Mouse (Mus musculus) limb, embryonic 13.5 days (tissue): ENCODE data around the gene Hoxc12. TPM values are rescaled to one million over a fixed set of nuclear protein-coding genes. Genes with fewer than 3 reads are reported as not detected.

ENCODE experiments used
- ATAC-seq: fragments of 200-750 bp; cut with Nextera tagmentation; 2 replicates; pipeline ENCODE4 v1.8.0; 2017; ENCODE audit warnings: low read depth, moderate number of reproducible peaks, moderate TSS enrichment; ENCODE audit not compliant: low FRiP score
- H3K27ac ChIP-seq: fragments of 300-500 bp; sonication (generic); 2 replicates; pipeline ENCODE4 v1.5.1; 2015; ENCODE audit warnings: inconsistent platforms, mild to moderate bottlenecking, moderate library complexity
- H3K27me3 ChIP-seq: fragments of 300-500 bp; sonication (generic); 2 replicates; pipeline ENCODE4 v1.6.1; 2015; ENCODE audit warnings: mild to moderate bottlenecking, inconsistent platforms
- H3K36me3 ChIP-seq: fragments of 300-500 bp; sonication (generic); 2 replicates; pipeline ENCODE4 v1.6.1; 2015; ENCODE audit warnings: inconsistent platforms, mild to moderate bottlenecking, moderate library complexity
- H3K4me1 ChIP-seq: fragments of 300-500 bp; sonication (generic); 2 replicates; pipeline ENCODE4 v1.6.1; 2015; ENCODE audit warnings: inconsistent platforms
- H3K4me2 ChIP-seq: fragments of 300-500 bp; sonication (generic); replicated peaks from 2 replicates; pipeline ENCODE4 v1.6.1; 2015; ENCODE audit warnings: inconsistent platforms, mild to moderate bottlenecking, moderate library complexity
- H3K4me3 ChIP-seq: fragments of 300-500 bp; sonication (generic); 2 replicates; pipeline ENCODE4 v1.5.1; 2015; ENCODE audit warnings: moderate library complexity, mild to moderate bottlenecking, inconsistent platforms
- H3K9ac ChIP-seq: fragments of 300-500 bp; sonication (generic); 2 replicates; pipeline ENCODE4 v1.6.1; 2015; ENCODE audit warnings: mild to moderate bottlenecking, inconsistent platforms
- H3K9me3 ChIP-seq: fragments of 300-500 bp; sonication (generic); 2 replicates; pipeline ENCODE4 v1.6.1; 2016; ENCODE audit warnings: inconsistent platforms
- WGBS: fragments of 180-500 bp; shearing (Covaris S2); methylation state at CpG from one replicate; pipeline ENCODE4 v1.1.7; 2015; 5-methylcytosine and 5-hydroxymethylcytosine counted together
- polyA plus RNA-seq: library from polyadenylated mRNA; unstranded; fragments of >200 nt; fragmentation: Nextera tagmentation; extraction: Ambion mirVana; gene quantifications from 2 replicates; pipeline ENCODE4 v1.2.1, GENCODE M21; 2015

Hoxc12 gene
- polyA plus RNA-seq, 1 experiment from 2014 or later: 3.1 TPM

DNA sequence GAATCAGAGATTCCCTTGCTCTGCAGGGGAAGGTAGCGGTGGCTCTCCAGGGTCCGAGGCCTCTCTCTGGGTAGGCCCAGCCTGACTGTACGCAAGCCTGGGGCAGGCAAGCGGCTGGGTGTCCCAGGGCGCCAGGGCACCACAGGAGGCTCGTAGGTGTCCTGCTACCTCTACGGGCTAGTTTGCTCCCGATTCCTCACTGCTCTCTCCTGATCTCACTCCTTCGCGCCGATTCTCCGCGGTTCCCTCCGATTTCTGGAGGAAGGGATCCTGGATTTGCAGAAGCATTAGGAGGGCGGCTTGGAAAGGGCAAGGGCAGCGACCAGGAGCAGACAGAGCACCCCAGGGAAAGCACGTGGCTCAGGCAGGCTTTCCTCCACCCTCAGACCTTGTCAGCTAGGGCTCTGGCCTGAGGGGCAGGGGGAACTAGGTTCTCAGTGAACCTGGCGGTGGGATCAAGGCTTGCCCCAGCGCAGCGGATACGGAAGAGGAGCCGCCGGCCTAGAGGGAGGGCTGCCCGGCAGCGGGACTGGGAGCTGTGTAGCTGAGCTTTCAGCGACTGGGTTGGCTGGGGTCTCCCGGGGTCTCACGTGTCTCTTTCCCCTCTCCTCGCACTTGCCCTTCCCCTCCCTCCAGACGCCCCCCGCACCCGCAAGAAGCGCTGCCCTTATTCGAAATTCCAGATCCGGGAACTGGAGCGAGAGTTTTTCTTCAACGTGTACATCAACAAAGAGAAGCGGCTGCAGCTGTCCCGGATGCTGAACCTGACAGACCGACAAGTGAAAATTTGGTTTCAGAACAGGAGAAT lies 19.5 kb downstream of the Hoxc12 start:
- Histone ChIP-seq H3K9me3 (no peaks in the 10 kb centered on the region), H3K27me3 (peaks cover 97% of the 10 kb centered on the region), H3K4me1 (peaks cover 48% of the 10 kb centered on the region), H3K4me2 (peak overlapping the region; percentile 61), H3K4me3 (peak overlapping the region; percentile 47), H3K36me3 (no peaks in the 10 kb centered on the region), H3K9ac (peak overlapping the region; percentile 80), H3K27ac (peak overlapping the region; percentile 48; the same call in 1 of the 2 replicates)
- no peak for ATAC-seq
- WGBS: under 1% methylated on average over 37 of the region's 40 CpGs

DNA sequence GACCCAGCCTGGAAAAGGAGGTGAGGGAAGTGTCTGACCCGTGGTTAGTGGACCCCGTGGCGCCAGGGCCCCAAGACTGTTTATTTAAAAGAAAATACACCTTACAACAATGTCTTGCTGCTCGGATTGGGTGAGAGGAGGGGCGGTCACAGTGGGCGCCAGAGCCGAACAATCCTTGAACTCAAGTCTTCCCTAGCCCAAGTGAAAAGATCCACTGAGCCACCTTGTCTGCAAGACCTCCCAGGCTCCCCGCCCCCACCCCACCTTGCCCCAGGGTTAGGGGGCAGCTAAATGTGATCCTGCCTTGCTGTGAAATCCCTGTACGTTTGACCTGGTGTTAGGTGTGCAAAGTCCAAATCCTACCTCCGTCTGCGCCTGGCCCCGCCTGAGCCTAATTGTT lies 20.3 kb downstream of the Hoxc12 start:
- H3K4me3 ChIP-seq: peak overlapping the region; percentile 47
- peaks cover 47% of the 10 kb centered on the region for H3K4me1 ChIP-seq
- ATAC-seq: no peak
- no peaks in the 10 kb centered on the region for H3K36me3 ChIP-seq
- 2% methylated on average over 12 of the region's 12 CpGs for WGBS
- H3K9ac ChIP-seq: peak overlapping the region; percentile 80
- H3K27me3 ChIP-seq: peaks cover 96% of the 10 kb centered on the region
- no peaks in the 10 kb centered on the region for H3K9me3 ChIP-seq
- H3K4me2 ChIP-seq: peak overlapping the region; percentile 61
- no peak overlapping the region for H3K27ac ChIP-seq

DNA sequence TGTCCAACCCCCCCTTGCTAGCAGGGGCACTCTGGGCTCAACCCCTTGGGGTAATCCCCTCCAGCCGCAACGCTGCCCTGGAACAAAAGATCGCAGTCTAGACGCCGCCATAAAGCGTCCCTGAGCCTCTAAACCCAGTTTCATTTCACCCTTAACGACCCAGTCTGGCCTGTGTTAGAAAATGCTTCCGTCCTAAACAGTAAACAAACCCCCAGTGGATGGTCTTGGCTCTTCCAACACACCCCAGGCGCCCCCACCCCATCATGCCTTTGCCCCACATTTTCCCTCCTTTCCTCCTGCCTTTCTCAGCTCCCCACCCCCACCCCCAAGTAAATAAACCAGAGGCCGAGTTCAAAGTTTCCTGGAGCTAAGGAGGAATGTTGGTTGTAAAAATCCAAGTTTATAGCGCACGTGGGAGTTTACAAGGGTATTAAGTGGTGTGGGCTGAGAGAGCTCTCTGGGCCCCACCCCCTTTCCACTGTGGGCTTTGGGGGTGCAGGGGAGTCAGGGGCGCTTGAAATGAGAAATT lies 23.2 kb downstream of the Hoxc12 start:
- H3K9me3 ChIP-seq: no peaks in the 10 kb centered on the region
- H3K27ac ChIP-seq: peak overlapping the region; percentile 73
- under 1% methylated on average over 13 of the region's 13 CpGs for WGBS
- H3K4me3 ChIP-seq: peak overlapping the region; percentile 29
- peaks cover 38% of the 10 kb centered on the region for H3K4me1 ChIP-seq
- peak overlapping the region; percentile 54 for H3K9ac ChIP-seq
- no peaks in the 10 kb centered on the region for H3K36me3 ChIP-seq
- peaks cover 90% of the 10 kb centered on the region for H3K27me3 ChIP-seq
- ATAC-seq: peak; percentile 73
- peak overlapping the region; percentile 58 for H3K4me2 ChIP-seq

DNA sequence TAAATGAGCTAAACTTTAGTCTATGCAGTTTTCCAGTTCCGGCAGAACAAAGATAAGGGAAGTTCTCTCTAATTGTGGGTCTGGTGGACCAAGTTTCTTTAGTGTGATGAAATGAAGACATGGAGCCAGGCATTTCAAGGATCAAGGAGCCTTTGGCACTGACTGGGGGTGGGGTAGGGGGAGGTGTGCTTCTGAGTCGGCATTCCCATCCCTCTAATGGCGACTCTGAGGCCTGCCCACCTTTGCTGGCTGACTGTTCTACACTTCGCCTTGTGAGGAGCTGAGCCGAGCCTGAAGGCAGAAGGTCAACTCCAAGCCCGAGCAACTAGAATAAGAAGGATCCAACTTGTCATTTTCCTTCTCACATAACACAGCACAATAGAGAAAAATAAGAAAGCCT lies 25.2 kb downstream of the Hoxc12 start:
- Histone ChIP-seq H3K4me1 (peaks cover 30% of the 10 kb centered on the region), H3K9me3 (no peaks in the 10 kb centered on the region), H3K27ac (peak overlapping the region; percentile 44; the same call in 1 of the 2 replicates), H3K36me3 (no peaks in the 10 kb centered on the region), H3K4me3 (peak overlapping the region; percentile 12), H3K27me3 (peaks cover 90% of the 10 kb centered on the region), H3K4me2 (peak overlapping the region; percentile 47), H3K9ac (0 out of 2 replicates have a peak overlapping the region, but pooled peaks have one; percentile 13)
- ATAC-seq: no peak
- 5% methylated on average over 6 of the region's 6 CpGs for WGBS

DNA sequence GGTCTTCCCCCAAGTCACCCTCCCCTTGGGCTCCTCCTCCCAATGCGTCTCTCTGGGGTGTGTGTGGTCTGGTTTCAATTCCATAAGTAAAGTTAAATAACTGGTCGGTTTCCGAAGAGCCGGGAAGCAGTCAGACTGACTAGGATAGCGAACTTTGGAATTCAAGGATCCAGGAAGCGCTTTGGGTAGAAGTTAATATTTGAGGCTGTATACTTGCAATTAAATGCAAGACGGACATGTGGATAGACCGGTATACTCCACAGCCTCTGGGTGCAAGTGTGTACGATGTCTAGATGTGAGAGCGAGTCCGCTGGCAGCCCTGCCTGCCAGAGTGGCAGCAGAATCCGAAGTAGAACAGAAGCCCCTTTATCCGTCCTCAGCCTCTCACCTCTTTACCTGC lies 25.9 kb downstream of the Hoxc12 start:
- H3K9ac ChIP-seq: peak overlapping the region; percentile 62
- no peak for ATAC-seq
- H3K27ac ChIP-seq: peak overlapping the region; percentile 45; the same call in 1 of the 2 replicates
- H3K4me1 ChIP-seq: peaks cover 28% of the 10 kb centered on the region
- peak overlapping the region; percentile 32 for H3K4me3 ChIP-seq
- no peaks in the 10 kb centered on the region for H3K9me3 ChIP-seq
- H3K27me3 ChIP-seq: peaks cover 90% of the 10 kb centered on the region
- H3K4me2 ChIP-seq: peak overlapping the region; percentile 58
- no peaks in the 10 kb centered on the region for H3K36me3 ChIP-seq
- 2% methylated on average over 13 of the region's 13 CpGs for WGBS

DNA sequence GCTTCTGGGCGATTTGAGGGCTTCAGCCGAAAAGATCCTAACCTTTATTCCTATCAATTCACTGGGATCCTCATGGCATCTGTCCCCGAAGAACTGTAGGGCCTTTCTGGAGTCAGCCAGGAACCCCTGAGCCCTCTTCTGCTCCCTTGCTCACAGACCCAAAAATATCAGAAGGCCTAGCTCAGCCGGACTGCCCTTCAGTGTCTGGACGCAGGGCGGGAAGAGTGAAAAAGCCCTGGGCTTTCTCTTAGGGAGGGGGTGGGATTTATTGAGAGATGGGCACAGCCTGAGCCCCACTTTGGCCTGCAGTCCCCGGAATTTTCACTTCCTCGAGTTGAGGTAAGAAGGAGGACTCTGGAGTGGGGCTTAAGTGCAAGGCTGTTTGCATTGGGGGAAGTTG lies 26.7 kb downstream of the Hoxc12 start:
- Histone ChIP-seq H3K27ac (no peak overlapping the region; the same call in 1 of the 2 replicates), H3K4me3 (peak overlapping the region; percentile 32), H3K4me2 (peak overlapping the region; percentile 58), H3K36me3 (no peaks in the 10 kb centered on the region), H3K4me1 (peaks cover 24% of the 10 kb centered on the region), H3K9me3 (no peaks in the 10 kb centered on the region), H3K27me3 (peaks cover 89% of the 10 kb centered on the region), H3K9ac (peak overlapping the region; percentile 62)
- 4% methylated on average over 8 of the region's 8 CpGs for WGBS
- ATAC-seq: no peak

DNA sequence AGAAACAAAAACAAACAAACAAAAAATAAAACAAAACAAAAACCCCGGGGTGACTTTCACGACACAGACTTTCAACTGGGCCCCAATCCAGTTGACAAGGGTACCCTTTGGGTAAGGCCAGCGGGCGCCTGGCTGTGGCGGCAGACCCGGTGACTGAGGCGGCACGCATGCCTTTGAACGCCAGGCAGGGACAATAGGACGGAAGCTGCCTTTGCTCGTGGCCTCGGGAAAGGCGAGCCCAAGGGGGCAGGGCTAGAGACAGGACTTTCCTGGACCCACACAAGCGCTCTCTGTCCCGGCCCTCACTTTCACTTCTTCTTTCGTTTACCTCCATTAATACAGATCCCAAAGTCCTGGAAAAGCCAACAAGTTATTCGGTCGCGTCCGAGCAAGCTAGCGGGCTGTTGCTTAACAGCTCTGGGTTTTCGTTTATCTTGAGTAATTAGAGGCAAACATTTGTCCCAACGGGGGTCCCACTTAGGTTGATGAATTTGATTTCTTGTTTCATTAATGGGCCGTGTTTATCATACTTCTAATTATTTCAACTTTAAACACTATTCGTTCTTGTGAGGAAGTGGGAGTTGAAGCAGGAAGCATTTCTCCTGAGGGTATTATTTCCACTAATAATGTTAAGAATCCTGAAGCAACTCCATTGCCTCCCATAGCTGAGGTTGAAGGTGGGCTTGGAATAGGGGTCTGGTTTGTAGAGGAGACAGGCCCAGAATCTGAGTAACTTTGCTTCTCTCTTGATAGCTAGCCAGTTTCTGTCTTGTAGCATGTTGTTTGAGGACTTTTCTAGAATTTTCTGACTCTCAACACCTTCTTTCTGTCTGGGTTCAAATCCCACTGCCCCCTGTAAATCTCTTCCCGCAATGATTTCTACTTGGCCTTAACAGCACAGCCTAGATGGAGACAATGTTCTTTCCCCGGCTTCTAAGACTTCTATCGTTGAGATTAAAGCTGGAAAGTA lies 27.4 kb downstream of the Hoxc12 start:
- no peaks in the 10 kb centered on the region for H3K9me3 ChIP-seq
- peak overlapping the region; percentile 37 for H3K4me3 ChIP-seq
- peak overlapping the region; percentile 58 for H3K4me2 ChIP-seq
- peak overlapping the region; percentile 62 for H3K9ac ChIP-seq
- ATAC-seq: no peak
- H3K27me3 ChIP-seq: peaks cover 89% of the 10 kb centered on the region
- H3K27ac ChIP-seq: peak overlapping the region; percentile 49; the same call in 1 of the 2 replicates
- WGBS: 4% methylated on average over 28 of the region's 28 CpGs
- H3K4me1 ChIP-seq: peaks cover 23% of the 10 kb centered on the region
- H3K36me3 ChIP-seq: no peaks in the 10 kb centered on the region

DNA sequence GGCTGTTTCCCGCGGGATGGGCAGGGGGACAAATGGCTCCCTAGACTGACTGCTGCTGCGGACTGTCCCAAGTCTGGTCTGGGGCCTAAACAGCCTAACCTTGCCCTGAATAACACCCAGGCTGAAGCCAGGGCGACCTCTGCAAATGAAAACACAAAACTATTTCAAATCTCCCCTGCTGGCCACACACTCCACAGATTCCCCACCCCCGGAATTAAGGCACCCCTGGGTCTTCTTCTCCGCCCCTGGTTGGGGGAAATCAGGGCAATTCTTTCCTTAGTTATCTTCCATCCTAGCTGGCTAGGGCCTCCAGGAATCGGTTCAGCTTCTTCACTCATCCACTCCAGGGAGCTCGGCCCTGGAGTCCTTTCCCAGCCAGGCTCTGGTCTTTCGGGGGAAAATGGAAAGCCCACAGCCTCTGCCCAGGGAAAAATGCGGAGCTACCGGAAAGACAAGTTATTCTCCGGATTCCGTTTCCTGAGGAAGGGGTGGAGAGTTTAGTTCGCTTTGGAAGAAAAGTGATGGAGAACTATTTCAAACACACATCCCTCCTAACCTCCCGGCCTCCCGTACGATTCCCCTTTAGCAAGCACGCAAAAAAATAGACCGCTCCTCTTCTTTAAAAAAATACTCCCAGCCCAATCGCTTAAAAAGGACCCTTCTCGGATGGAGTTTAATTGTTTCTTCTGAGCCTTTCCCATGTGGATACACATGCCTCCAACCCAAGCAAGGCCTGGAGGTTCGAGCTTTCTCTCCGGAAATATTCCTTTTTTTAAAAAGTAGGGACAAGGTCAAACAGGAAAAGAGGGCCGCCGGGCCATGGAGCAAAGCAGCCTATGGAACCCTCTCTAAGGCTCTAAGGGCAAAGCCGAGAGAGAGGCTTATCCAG lies 28.7 kb downstream of the Hoxc12 start:
- Histone ChIP-seq H3K27ac (peak overlapping the region; percentile 75; the same call in 1 of the 2 replicates), H3K27me3 (peaks cover 91% of the 10 kb centered on the region), H3K4me1 (peaks cover 16% of the 10 kb centered on the region), H3K4me2 (peak overlapping the region; percentile 58), H3K36me3 (no peaks in the 10 kb centered on the region), H3K9ac (peak overlapping the region; percentile 62), H3K4me3 (peak overlapping the region; percentile 37), H3K9me3 (no peaks in the 10 kb centered on the region)
- 5% methylated on average over 26 of the region's 26 CpGs for WGBS
- ATAC-seq: no peak

DNA sequence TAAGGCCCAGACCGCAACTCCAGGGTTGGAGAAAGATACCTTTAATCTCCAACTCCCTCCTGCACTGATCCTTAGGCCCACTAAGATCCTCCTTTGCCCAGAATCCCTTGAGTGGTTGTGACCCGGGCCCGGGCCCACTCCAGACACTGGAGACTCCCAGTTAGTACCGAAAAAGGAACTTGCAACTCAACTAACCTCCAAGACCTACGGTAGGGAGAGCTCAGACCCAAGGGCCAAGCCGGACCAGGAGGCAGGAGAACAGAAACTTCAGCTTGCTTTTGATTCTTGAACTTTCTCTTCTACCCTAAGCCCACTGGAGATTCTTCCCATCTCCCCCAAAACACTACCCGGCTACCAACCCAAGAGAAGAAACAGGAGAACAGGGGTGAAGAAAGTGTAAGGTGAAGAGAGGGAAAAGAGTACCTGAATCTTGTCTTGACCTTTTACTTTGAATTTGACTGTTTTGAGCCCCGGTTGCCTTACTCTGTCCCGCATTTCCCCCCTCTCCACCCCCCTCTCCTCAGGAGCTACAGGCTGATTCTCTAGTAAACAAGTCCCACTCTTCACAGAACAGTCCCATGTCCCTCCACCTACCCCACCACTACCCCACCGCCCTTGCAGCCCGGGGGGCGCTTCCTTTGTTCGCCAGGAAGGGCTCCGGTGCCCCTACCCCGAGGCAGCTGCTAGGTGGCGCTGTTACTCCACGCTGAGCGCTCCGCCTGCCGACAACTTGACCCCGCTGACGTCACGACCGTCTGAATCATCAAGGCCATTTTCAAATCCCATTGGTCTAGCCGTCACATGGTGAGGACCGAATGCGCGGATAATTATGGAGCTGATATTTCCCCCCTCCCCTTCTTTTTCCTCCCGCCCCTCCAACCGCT lies 29.6 kb downstream of the Hoxc12 start:
- H3K9me3 ChIP-seq: no peaks in the 10 kb centered on the region
- 2% methylated on average over 30 of the region's 30 CpGs for WGBS
- peak overlapping the region; percentile 37 for H3K4me3 ChIP-seq
- H3K36me3 ChIP-seq: no peaks in the 10 kb centered on the region
- H3K4me1 ChIP-seq: peaks cover 12% of the 10 kb centered on the region
- peak; percentile 81 for ATAC-seq
- peak overlapping the region; percentile 75; the same call in 1 of the 2 replicates for H3K27ac ChIP-seq
- H3K9ac ChIP-seq: peak overlapping the region; percentile 62
- peak overlapping the region; percentile 58 for H3K4me2 ChIP-seq
- peaks cover 93% of the 10 kb centered on the region for H3K27me3 ChIP-seq

DNA sequence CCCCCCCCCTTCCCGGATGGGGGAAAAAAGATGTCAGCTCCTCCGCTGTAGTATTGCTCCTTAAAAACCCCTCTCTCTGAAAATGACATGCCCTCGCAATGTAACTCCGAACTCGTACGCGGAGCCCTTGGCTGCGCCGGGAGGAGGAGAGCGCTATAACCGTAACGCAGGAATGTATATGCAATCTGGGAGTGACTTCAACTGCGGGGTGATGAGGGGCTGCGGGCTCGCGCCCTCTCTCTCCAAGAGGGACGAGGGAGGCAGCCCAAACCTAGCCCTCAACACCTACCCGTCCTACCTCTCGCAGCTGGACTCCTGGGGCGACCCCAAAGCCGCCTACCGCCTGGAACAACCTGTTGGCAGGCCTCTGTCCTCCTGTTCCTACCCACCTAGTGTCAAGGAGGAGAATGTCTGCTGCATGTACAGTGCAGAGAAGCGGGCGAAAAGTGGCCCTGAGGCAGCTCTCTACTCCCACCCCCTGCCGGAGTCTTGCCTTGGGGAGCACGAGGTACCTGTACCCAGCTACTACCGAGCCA lies 30.3 kb downstream of the Hoxc12 start, which contains the start of gene Hoxc10:
Gene Hoxc10, plus strand, starts transcription at position 21 of the 536 bp plus-strand sequence.
- peak within 1 kb of the TSS; percentile 58 for H3K4me2 ChIP-seq
- no peaks in the 10 kb centered on the region for H3K36me3 ChIP-seq
- H3K9ac ChIP-seq: peak within 1 kb of the TSS; percentile 69
- H3K27ac ChIP-seq: peak within 1 kb of the TSS; percentile 75; the same call in 1 of the 2 replicates
- no peaks in the 10 kb centered on the region for H3K9me3 ChIP-seq
- peaks cover 93% of the 10 kb centered on the region for H3K27me3 ChIP-seq
- H3K4me1 ChIP-seq: peaks cover 12% of the 10 kb centered on the region
- peak within 1 kb of the TSS; percentile 37 for H3K4me3 ChIP-seq
- WGBS: under 1% methylated on average over 27 of the region's 27 CpGs
- ATAC-seq: peak; percentile 51
